Mouse (Mus musculus) cerebellum, postnatal 14 days (tissue): Measurements from ENCODE around the gene Slc7a11.
A peak's percentile ranks its signal among the peaks of the same experiment; 100 is the strongest.

Experiments used
- DNase-seq, 2 experiments: peaks; one replicate each; pipeline ENCODE4 v3.0.0; 2021; ENCODE audit warnings: mixed read lengths in 2 of 2

Slc7a11 gene

GRCm38 (mm10) chr3:50388786-50389185, 54.6 kb downstream of the Slc7a11 start:
- no peak for DNase-seq

- no peak for DNase-seq
Measured at GRCm38 (mm10) chr3:50388288-50388687, 55.1 kb downstream of the Slc7a11 start.

DNA sequence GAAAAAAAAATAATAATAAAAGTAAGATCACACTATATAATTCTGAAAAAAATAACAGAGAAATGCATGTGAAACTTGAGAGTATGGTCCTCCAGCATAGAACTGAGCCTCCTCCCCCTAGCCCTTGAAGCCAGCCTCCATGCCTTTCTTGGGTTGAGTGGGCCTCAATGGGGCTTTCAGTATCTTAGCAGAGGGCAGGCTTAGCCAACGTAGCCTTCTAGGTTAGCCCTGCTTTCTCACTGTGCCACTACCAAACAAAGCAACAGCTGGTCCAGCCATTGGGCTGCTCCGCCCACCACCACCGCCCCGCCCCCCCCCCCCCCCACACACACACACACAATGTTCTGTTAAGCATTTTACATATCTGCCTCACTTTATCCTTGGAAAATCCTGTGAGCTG, 56.1 kb downstream of the Slc7a11 start:
- DNase-seq, result no peak

DNA sequence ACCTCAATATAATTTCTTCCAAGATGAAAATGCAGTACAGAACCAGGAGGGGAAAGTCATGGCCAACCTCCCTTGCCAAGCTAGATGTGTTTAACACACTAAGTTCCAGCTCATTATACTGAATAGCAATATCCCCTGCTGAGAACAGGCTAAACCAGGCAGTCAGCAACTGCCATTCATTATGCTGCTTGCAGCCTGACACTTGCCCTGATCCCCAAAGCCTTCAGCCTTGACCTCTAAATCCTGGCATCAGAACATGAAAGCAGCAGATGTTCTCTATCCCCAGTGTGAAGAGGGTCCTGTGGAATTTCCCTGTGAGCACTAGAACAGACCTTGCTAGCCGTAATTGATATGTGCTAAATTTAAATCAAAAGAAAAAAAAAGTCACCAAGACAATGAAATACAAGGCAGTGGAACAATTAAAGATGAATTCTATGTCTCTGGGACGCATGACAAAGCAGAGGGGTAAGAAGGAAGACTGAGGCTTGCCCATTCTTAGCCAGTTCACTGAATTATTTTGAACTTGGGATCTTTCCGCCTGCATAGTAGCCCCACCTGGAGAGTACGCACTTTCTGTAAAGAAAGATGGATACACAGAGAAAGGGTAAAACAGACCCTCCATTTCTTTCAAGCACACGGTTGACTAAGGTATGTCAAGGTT, 56.7 kb downstream of the Slc7a11 start:
- DNase-seq, result no peak

DNA sequence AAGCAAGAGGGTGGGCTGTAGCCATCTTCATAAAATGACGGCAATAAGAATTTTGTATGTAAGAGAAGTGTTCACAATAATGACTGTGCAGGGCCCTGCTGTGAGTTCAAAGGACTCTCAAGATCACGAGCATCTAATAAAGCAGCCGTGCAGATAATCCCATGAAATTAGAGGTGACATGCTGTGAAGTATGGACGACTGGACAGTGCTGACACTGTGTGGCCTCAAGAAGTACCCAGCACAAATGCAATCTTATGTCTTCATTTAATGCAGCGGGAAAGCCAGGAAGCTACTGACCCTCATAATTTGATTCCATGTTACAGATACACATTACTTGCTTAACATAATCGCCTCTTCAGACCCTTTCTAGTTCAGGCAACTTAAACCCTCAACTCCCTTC, 57.3 kb downstream of the Slc7a11 start:
- DNase-seq, result no peak

DNA sequence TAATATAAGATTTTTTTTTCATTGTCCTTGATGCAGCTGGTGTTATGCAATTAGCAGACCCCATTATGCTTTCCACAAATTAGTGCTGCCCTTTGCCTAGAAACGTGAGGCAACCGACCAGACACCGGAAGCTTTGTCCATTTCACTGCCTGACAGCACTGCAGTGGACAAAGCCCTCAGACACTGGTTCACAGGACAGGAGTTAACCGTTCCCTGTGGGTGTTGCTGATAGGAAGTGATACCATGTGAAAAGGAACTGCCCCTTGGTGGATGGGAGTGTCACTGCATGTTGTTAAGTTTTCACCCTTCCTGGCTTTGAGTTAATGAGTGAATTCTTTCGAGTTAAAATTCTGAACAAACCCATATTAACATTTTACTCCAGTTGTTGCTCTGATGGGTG, 60.7 kb downstream of the Slc7a11 start:
- no peak for DNase-seq

GRCm38 (mm10) chr3:50381861-50382693, 61.3 kb downstream of the Slc7a11 start:
- DNase-seq, result peak in 1 of 2 experiments; percentile 13

- DNase-seq, result peak; percentile 91 to 94
Measured at GRCm38 (mm10) chr3:50381160-50381860, 62.1 kb downstream of the Slc7a11 start.

GRCm38 (mm10) chr3:50379942-50380341, 63.5 kb downstream of the Slc7a11 start:
- no peak for DNase-seq

GRCm38 (mm10) chr3:50375477-50375876, 67.9 kb downstream of the Slc7a11 start:
- no peak for DNase-seq

DNA sequence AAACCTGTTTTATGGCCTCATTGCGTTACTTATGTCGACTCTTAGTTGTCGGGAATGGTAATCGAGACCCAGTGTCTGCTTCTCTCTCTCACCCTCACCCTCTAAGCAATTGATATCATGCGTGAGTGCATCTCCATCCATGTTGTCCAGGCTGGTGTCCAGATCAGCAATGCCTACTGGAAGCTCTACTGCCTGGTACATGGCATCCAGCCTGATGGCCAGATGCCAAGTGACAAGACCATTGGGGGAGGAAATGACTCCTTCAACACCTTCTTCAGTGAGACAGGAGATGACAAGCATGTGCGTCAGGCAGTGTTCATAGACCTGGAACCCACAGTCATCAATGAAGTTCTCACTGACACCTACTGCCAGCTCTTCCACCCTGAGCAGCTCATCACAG, 73.6 kb downstream of the Slc7a11 start:
- DNase-seq, result peak; percentile 76 to 80

DNA sequence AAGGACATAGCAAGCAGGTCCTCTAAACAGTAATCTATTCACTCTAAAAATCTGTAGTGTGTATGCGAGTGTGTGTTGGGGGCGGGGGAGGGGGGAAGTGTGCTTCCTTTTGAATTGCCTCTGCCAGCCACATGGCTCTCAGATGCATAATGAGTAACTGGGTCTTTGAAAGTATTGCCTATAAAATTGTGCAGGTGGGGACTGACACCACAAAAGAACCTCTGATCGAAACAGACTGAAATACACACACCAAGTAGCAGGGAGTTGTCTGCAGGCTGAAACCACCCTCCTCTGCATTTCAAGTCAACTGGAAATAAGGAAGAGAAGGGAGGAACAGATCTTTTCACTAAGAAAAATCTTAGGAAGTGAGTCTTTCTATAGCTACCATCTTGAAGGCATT, 76.2 kb downstream of the Slc7a11 start:
- no peak for DNase-seq

- DNase-seq, result no peak
Measured at GRCm38 (mm10) chr3:50363659-50364058, 79.8 kb downstream of the Slc7a11 start.

DNA sequence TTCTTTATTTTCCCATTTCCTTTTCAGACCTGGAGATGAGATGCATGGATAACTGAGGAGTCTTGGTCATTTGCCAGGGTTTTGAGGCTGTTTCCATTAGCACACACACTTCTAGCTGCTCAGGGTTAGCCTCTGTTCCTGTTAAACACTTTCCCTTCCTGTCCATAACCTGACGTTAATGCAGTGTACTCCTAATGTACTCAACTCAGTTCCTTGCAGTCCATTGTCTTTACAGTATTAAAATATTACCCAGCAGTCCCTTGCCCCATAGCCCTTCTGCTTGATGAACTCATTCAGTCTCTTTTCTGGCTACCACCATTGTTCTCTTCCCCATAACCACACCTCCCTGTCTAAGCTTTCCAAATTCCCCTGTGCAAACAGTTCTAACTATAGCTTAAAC, 96.3 kb downstream of the Slc7a11 start:
- DNase-seq, result no peak

- peak; percentile 29 to 41 for DNase-seq
Measured at GRCm38 (mm10) chr3:50344411-50344810, 99.0 kb downstream of the Slc7a11 start.

- DNase-seq, result no peak
Measured at GRCm38 (mm10) chr3:50324524-50324923, 118.9 kb downstream of the Slc7a11 start.

GRCm38 (mm10) chr3:50323881-50324280, 119.5 kb downstream of the Slc7a11 start:
- DNase-seq, result no peak

GRCm38 (mm10) chr3:50320862-50321261, 122.6 kb downstream of the Slc7a11 start:
- DNase-seq, result no peak

GRCm38 (mm10) chr3:50318074-50318473, 125.3 kb downstream of the Slc7a11 start:
- DNase-seq, result no peak

DNA sequence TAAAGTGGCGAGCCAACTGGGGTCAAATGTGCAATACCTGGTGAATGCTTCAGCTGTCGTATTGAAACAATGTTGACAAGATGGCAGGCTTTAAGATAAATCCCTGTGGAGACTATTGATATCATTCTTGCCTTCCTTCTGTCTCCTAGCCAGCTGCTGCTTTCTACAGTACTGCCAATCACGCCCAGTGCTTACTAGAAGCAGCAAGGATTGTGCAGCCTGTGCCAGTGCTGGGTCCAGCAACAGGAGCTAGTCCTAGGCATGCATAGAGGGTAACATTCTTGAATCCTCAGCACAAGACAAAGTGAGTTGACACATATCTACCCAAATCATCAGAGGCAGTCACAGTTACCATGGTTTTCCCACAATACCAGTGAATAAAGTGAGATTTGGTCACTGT, 129.6 kb downstream of the Slc7a11 start:
- no peak for DNase-seq

DNA sequence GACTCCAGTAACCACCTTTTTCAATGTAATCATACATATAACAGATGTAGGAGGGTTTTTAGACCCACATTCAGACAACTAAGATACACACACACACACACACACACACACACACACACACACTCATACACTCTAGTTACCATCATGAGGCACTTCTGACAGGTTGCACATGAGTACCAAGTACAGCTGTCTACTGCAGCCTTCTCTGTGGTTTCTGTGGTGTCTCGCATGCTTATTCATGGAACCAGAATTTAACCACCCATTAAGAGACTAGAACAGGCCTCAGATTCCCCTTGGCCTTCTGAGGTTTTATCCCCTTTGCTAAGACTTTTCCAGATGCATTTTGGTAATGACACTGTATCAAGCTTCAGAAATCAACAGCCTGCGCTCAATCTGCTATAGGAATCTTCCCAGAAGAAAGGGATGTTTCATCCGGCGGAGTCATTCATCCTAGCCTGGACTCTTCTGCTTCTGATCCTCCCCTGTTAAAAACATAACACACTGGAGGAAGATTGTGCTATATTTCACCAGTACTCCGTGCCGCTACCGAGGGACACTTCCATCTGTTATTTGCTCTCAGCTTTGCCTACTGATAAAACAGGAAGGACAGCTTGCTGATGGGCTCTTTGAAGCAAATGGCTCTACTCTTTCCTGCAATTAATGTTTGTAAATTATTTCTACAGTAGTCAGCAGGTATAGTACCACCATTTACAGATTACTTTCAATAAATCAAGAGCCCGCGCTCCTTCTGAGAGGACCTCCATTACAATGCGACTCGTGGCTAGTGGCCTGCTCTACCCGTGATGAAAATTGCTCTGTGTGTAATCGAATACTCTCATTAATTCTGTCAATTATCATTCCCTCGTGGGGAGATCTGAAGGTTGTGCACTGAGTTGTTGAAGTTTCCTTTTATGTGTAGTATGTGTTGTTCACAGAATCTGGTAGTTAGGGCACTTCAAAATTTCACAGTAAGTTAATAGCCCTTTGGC, 135.8 kb downstream of the Slc7a11 start:
- DNase-seq, result no peak

DNA sequence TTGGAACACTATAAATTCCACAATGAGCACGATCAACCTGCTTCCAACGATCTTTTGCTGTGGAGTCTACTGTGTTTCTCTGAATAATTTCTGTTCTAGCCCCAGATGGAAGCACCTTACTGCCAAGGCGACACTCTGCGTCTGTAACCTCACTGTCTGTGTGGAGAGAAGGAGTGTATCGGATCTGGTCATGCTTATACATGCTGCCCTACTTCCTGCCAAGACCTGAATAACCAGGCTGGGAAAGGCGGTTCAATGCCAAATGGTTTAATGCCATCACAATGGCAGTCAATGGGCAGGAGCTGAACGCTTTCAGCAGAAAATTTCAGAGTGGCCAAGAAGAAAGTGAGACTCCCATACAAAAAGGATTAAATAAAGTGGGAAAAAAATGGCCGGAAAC, 137.1 kb downstream of the Slc7a11 start:
- DNase-seq, result peak; percentile 66 to 80
